Mouse (Mus musculus): Measurements from ENCODE around the gene Pax1. TPM values are rescaled to one million over a fixed set of nuclear protein-coding genes. Genes with fewer than 3 reads are reported as not detected.

The Pax1 gene
- polyA plus RNA-seq (2015; fragmentation: Nextera tagmentation; extraction: Ambion mirVana), result 0.74 and 20.4 TPM in 2 replicates

GRCm38 (mm10) chr2:147361581-147361980 lies at the start of gene Pax1:
Pax1 (plus strand) TSS chr2:147361925.
- Histone ChIP-seq H3K9ac (replicated peaks) (no peak within 1 kb of the TSS), H3K4me3 (replicated peaks) (peak within 1 kb of the TSS; percentile 23; the same call in 1 of the 2 replicates), H3K4me2 (no peak within 1 kb of the TSS), H3K27me3 (replicated peaks) (peaks cover 95% of the 10 kb centered on the region), H3K36me3 (no peaks in the 10 kb centered on the region), H3K4me1 (peaks cover 14% of the 10 kb centered on the region), H3K9me3 (replicated peaks) (no peaks in the 10 kb centered on the region), H3K27ac (replicated peaks) (no peak within 1 kb of the TSS)
- ATAC-seq (ENCODE audit: low FRiP score), result no peak
- WGBS, result 1% methylated on average over 18 of the region's 18 CpGs

GRCm38 (mm10) chr2:147321036-147321435 lies 40.7 kb upstream of the Pax1 start:
- Histone ChIP-seq H3K4me1 (no peaks in the 10 kb centered on the region), H3K27ac (replicated peaks) (no peak overlapping the region), H3K4me2 (no peak overlapping the region), H3K4me3 (replicated peaks) (no peak overlapping the region), H3K36me3 (no peaks in the 10 kb centered on the region), H3K9me3 (replicated peaks) (no peaks in the 10 kb centered on the region), H3K9ac (replicated peaks) (no peak overlapping the region), H3K27me3 (replicated peaks) (peaks cover 9% of the 10 kb centered on the region)
- no peak for ATAC-seq (ENCODE audit: low FRiP score)
- WGBS, result 17% methylated on average over 9 of the region's 9 CpGs

- no peaks in the 10 kb centered on the region for H3K9me3 ChIP-seq (replicated peaks)
- H3K4me3 ChIP-seq (replicated peaks), result no peak overlapping the region
- 88% methylated on average over 2 of the region's 2 CpGs for WGBS
- H3K4me1 ChIP-seq, result no peaks in the 10 kb centered on the region
- no peak for ATAC-seq (ENCODE audit: low FRiP score)
- no peak overlapping the region for H3K9ac ChIP-seq (replicated peaks)
- no peak overlapping the region for H3K4me2 ChIP-seq
- no peak overlapping the region for H3K27ac ChIP-seq (replicated peaks)
- no peaks in the 10 kb centered on the region for H3K36me3 ChIP-seq
- H3K27me3 ChIP-seq (replicated peaks), result peaks cover 9% of the 10 kb centered on the region
Measured at GRCm38 (mm10) chr2:147325178-147325577, 36.5 kb upstream of the Pax1 start.

- no peak overlapping the region for H3K27ac ChIP-seq (replicated peaks)
- no peak overlapping the region for H3K9ac ChIP-seq (replicated peaks)
- no peaks in the 10 kb centered on the region for H3K9me3 ChIP-seq (replicated peaks)
- H3K4me3 ChIP-seq (replicated peaks), result no peak overlapping the region
- no peaks in the 10 kb centered on the region for H3K36me3 ChIP-seq
- no peaks in the 10 kb centered on the region for H3K27me3 ChIP-seq (replicated peaks)
- ATAC-seq (ENCODE audit: low FRiP score), result no peak
- H3K4me2 ChIP-seq, result no peak overlapping the region
- H3K4me1 ChIP-seq, result no peaks in the 10 kb centered on the region
- 77% methylated on average over 2 of the region's 2 CpGs for WGBS
Measured at GRCm38 (mm10) chr2:147332731-147333130, 29.0 kb upstream of the Pax1 start.

- no peak overlapping the region for H3K4me3 ChIP-seq (replicated peaks)
- no peaks in the 10 kb centered on the region for H3K36me3 ChIP-seq
- ATAC-seq (ENCODE audit: low FRiP score), result no peak
- WGBS, result 72% methylated on average over 15 of the region's 15 CpGs
- no peak overlapping the region for H3K9ac ChIP-seq (replicated peaks)
- no peak overlapping the region for H3K27ac ChIP-seq (replicated peaks)
- peaks cover 3% of the 10 kb centered on the region; the same call in 1 of the 2 replicates for H3K4me1 ChIP-seq
- no peak overlapping the region for H3K4me2 ChIP-seq
- no peaks in the 10 kb centered on the region for H3K27me3 ChIP-seq (replicated peaks)
- H3K9me3 ChIP-seq (replicated peaks), result no peaks in the 10 kb centered on the region
Measured at GRCm38 (mm10) chr2:147338729-147339128, 23.0 kb upstream of the Pax1 start.

- no peaks in the 10 kb centered on the region for H3K9me3 ChIP-seq (replicated peaks)
- WGBS, result 77% methylated on average over 4 of the region's 4 CpGs
- no peak overlapping the region for H3K4me2 ChIP-seq
- no peaks in the 10 kb centered on the region for H3K36me3 ChIP-seq
- H3K27me3 ChIP-seq (replicated peaks), result no peaks in the 10 kb centered on the region
- no peak for ATAC-seq (ENCODE audit: low FRiP score)
- H3K4me3 ChIP-seq (replicated peaks), result no peak overlapping the region
- no peak overlapping the region for H3K9ac ChIP-seq (replicated peaks)
- peaks cover 3% of the 10 kb centered on the region; the same call in 1 of the 2 replicates for H3K4me1 ChIP-seq
- no peak overlapping the region for H3K27ac ChIP-seq (replicated peaks)
Measured at GRCm38 (mm10) chr2:147339796-147340195, 21.9 kb upstream of the Pax1 start.

- no peak overlapping the region for H3K4me3 ChIP-seq (replicated peaks)
- H3K4me2 ChIP-seq, result no peak overlapping the region
- no peaks in the 10 kb centered on the region for H3K9me3 ChIP-seq (replicated peaks)
- 9% methylated on average over 2 of the region's 2 CpGs for WGBS
- no peaks in the 10 kb centered on the region for H3K36me3 ChIP-seq
- no peak overlapping the region for H3K9ac ChIP-seq (replicated peaks)
- no peak for ATAC-seq (ENCODE audit: low FRiP score)
- peaks cover 3% of the 10 kb centered on the region; the same call in 1 of the 2 replicates for H3K27me3 ChIP-seq (replicated peaks)
- H3K4me1 ChIP-seq, result peaks cover 3% of the 10 kb centered on the region; the same call in 1 of the 2 replicates
- no peak overlapping the region for H3K27ac ChIP-seq (replicated peaks)
Measured at GRCm38 (mm10) chr2:147342198-147342597, 19.5 kb upstream of the Pax1 start.

- no peaks in the 10 kb centered on the region for H3K9me3 ChIP-seq (replicated peaks)
- H3K9ac ChIP-seq (replicated peaks), result no peak overlapping the region
- H3K36me3 ChIP-seq, result no peaks in the 10 kb centered on the region
- under 1% methylated on average over 4 of the region's 4 CpGs for WGBS
- no peak overlapping the region for H3K4me3 ChIP-seq (replicated peaks)
- ATAC-seq (ENCODE audit: low FRiP score), result no peak
- H3K4me2 ChIP-seq, result no peak overlapping the region
- no peak overlapping the region for H3K27ac ChIP-seq (replicated peaks)
- H3K4me1 ChIP-seq, result no peaks in the 10 kb centered on the region
- H3K27me3 ChIP-seq (replicated peaks), result peaks cover 95% of the 10 kb centered on the region
Measured at GRCm38 (mm10) chr2:147359716-147360115, 2.0 kb upstream of the Pax1 start.

- WGBS, result 2% methylated on average over 7 of the region's 7 CpGs
- H3K4me1 ChIP-seq, result peaks cover 7% of the 10 kb centered on the region
- no peak overlapping the region for H3K9ac ChIP-seq (replicated peaks)
- peaks cover 95% of the 10 kb centered on the region for H3K27me3 ChIP-seq (replicated peaks)
- ATAC-seq (ENCODE audit: low FRiP score), result no peak
- H3K36me3 ChIP-seq, result no peaks in the 10 kb centered on the region
- H3K4me3 ChIP-seq (replicated peaks), result no peak overlapping the region
- H3K27ac ChIP-seq (replicated peaks), result no peak overlapping the region
- H3K4me2 ChIP-seq, result no peak overlapping the region
- H3K9me3 ChIP-seq (replicated peaks), result no peaks in the 10 kb centered on the region
Measured at GRCm38 (mm10) chr2:147360401-147360800, 1.3 kb upstream of the Pax1 start.

GRCm38 (mm10) chr2:147360856-147361255 lies 869 bp upstream of the Pax1 start:
- no peak overlapping the region for H3K27ac ChIP-seq (replicated peaks)
- no peak overlapping the region for H3K4me2 ChIP-seq
- 1% methylated on average over 5 of the region's 5 CpGs for WGBS
- ATAC-seq (ENCODE audit: low FRiP score), result no peak
- H3K27me3 ChIP-seq (replicated peaks), result peaks cover 95% of the 10 kb centered on the region
- H3K4me1 ChIP-seq, result peaks cover 11% of the 10 kb centered on the region
- no peaks in the 10 kb centered on the region for H3K36me3 ChIP-seq
- H3K9ac ChIP-seq (replicated peaks), result no peak overlapping the region
- no peaks in the 10 kb centered on the region for H3K9me3 ChIP-seq (replicated peaks)
- no peak overlapping the region for H3K4me3 ChIP-seq (replicated peaks)

- ATAC-seq (ENCODE audit: low FRiP score), result peak; percentile 53; the same call in 1 of the 2 replicates
- Histone ChIP-seq H3K27ac (replicated peaks) (no peak overlapping the region), H3K9ac (replicated peaks) (no peak overlapping the region), H3K4me2 (no peak overlapping the region), H3K36me3 (no peaks in the 10 kb centered on the region), H3K9me3 (replicated peaks) (no peaks in the 10 kb centered on the region), H3K4me1 (peaks cover 14% of the 10 kb centered on the region), H3K27me3 (replicated peaks) (peaks cover 97% of the 10 kb centered on the region), H3K4me3 (replicated peaks) (peak overlapping the region; percentile 23; the same call in 1 of the 2 replicates)
- WGBS, result under 1% methylated on average over 18 of the region's 18 CpGs
Measured at GRCm38 (mm10) chr2:147362316-147362715, 591 bp downstream of the Pax1 start.

- Histone ChIP-seq H3K27me3 (replicated peaks) (peaks cover 98% of the 10 kb centered on the region), H3K4me3 (replicated peaks) (no peak overlapping the region), H3K9ac (replicated peaks) (no peak overlapping the region), H3K27ac (replicated peaks) (no peak overlapping the region), H3K36me3 (no peaks in the 10 kb centered on the region), H3K4me1 (peaks cover 19% of the 10 kb centered on the region), H3K4me2 (no peak overlapping the region), H3K9me3 (replicated peaks) (no peaks in the 10 kb centered on the region)
- 4% methylated on average over 6 of the region's 6 CpGs for WGBS
- ATAC-seq (ENCODE audit: low FRiP score), result no peak
Measured at GRCm38 (mm10) chr2:147363401-147364130, 1.8 kb downstream of the Pax1 start.
